10 mouse cellular contexts compared by ENCODE assay signal in genomic region chr13:85310968-85311367, GRCm38 (mm10). TPM values are rescaled to one million over a fixed set of nuclear protein-coding genes. Genes with fewer than 3 reads are reported as not detected.
A peak's percentile ranks its signal among the peaks of the same experiment; 100 is the strongest.
DNase-seq lines count a peak whose midpoint lies in the region; ATAC-seq and TF ChIP-seq lines count a peak whose summit lies in the region.
"Had no signal": no experiment of that assay in that cellular context is flagged by ENCODE, and none has a peak within 500 bp of the region (broad histone marks: within the 10 kb centered on the region; RNA-seq: fewer than 3 reads in every experiment).

No protein-coding gene starts in this region.

- H3K27me3 ChIP-seq in forebrain, embryonic 16.5 days (replicated peaks; ENCODE audit: control insufficient read depth, insufficient read depth, low read length) = no peaks in the 10 kb centered on the region
- H3K27me3 ChIP-seq in limb, embryonic 14.5 days (ENCODE audit: control insufficient read depth, insufficient read depth, low read length) = no peaks in the 10 kb centered on the region
- H3K27me3 ChIP-seq: limb, embryonic 15.5 days; megakaryocyte, embryonic 14.5 days had no signal

- no peak overlapping the region for H3K4me2 ChIP-seq in forebrain, embryonic 16.5 days (ENCODE audit: low read length)
- no peak overlapping the region for H3K4me2 ChIP-seq in limb, embryonic 14.5 days (replicated peaks; ENCODE audit: low read depth, low read length, severe bottlenecking)
- H3K4me2 ChIP-seq: limb, embryonic 15.5 days had no signal

- ATAC-seq in forebrain, embryonic 16.5 days = peak; percentile 96
- peak; percentile 90 for ATAC-seq in limb, embryonic 14.5 days (ENCODE audit: low FRiP score, low read depth)
- ATAC-seq in megakaryocyte-erythroid progenitor cell, adult 5-6 weeks (replicated peaks; ENCODE audit: low FRiP score, low TSS enrichment, poor library complexity, severe bottlenecking) = no peak

- 20% methylated on average over 5 of the region's 5 CpGs for WGBS in forebrain, embryonic 16.5 days
- 10% methylated on average over 5 of the region's 5 CpGs for WGBS in limb, embryonic 14.5 days

- no peak overlapping the region for H3K4me3 ChIP-seq in forebrain, embryonic 16.5 days (replicated peaks; ENCODE audit: low read length)
- no peak overlapping the region for H3K4me3 ChIP-seq in limb, embryonic 14.5 days (replicated peaks; ENCODE audit: low read length)
- H3K4me3 ChIP-seq: limb, embryonic 15.5 days; megakaryocyte, embryonic 14.5 days had no signal

- peak overlapping the region; percentile 28; the same call in 1 of the 2 replicates for H3K27ac ChIP-seq in forebrain, embryonic 16.5 days (ENCODE audit: low read length)
- H3K27ac ChIP-seq in limb, embryonic 14.5 days (replicated peaks; ENCODE audit: low read depth, low read length) = no peak overlapping the region
- H3K27ac ChIP-seq: limb, embryonic 15.5 days had no signal

- no peak overlapping the region for H3K9ac ChIP-seq in forebrain, embryonic 16.5 days (replicated peaks; ENCODE audit: low read depth, low read length)
- H3K9ac ChIP-seq in limb, embryonic 14.5 days (ENCODE audit: low read depth, low read length, severe bottlenecking) = no peak overlapping the region
- H3K9ac ChIP-seq: limb, embryonic 15.5 days had no signal

- no peaks in the 10 kb centered on the region for H3K9me3 ChIP-seq in forebrain, embryonic 16.5 days (ENCODE audit: control insufficient read depth, low read length)
- H3K9me3 ChIP-seq in limb, embryonic 14.5 days (ENCODE audit: control insufficient read depth, low read length) = no peaks in the 10 kb centered on the region
- H3K9me3 ChIP-seq: limb, embryonic 15.5 days; megakaryocyte, embryonic 14.5 days had no signal

- no peaks in the 10 kb centered on the region for H3K36me3 ChIP-seq in forebrain, embryonic 16.5 days (ENCODE audit: control insufficient read depth, insufficient read depth)
- H3K36me3 ChIP-seq in limb, embryonic 14.5 days (ENCODE audit: control insufficient read depth, insufficient read depth, low read length) = no peaks in the 10 kb centered on the region
- H3K36me3 ChIP-seq: limb, embryonic 15.5 days had no signal

- DNase-seq in layer of hippocampus, adult 18-20 months (ENCODE audit: low spot score in 2 of 2) = peak; percentile 44 to 70
- no peak for DNase-seq in layer of hippocampus, postnatal 25 days (ENCODE audit: extremely low spot score in 1 of 2, low spot score in 1 of 2)
- peak; percentile 45 to 51 for DNase-seq in cerebellum, adult 18-20 months
- peak; percentile 93 for DNase-seq in limb, embryonic 14.5 days (ENCODE audit: low spot score)
- no peak for DNase-seq in kidney, adult 18-20 months
- no peak for DNase-seq in kidney, postnatal 25 days

- no peak for TF ChIP-seq POLR2A in limb, embryonic 14.5 days (IDR thresholded peaks at IDR 0.05; ENCODE audit: borderline replicate concordance, extremely low read depth, insufficient read depth, insufficient read length)

- H3K4me1 ChIP-seq in forebrain, embryonic 16.5 days (replicated peaks; ENCODE audit: control insufficient read depth, insufficient read depth, low read length) = no peaks in the 10 kb centered on the region; the same call in 1 of the 2 replicates
- H3K4me1 ChIP-seq in limb, embryonic 14.5 days (ENCODE audit: control insufficient read depth, insufficient read depth, low read length) = no peaks in the 10 kb centered on the region
- H3K4me1 ChIP-seq: limb, embryonic 15.5 days; megakaryocyte, embryonic 14.5 days had no signal

RNA-seq across cellular contexts. Expression of gene Rasa1, which starts 22.0 kb away (rescaled TPM):
- total RNA-seq in layer of hippocampus, adult 18-20 months (2021) = 10 to 100 TPM; 66.0 to 67.1 TPM
- total RNA-seq in layer of hippocampus, postnatal 25 days (2021) = 10 to 100 TPM; 60.2 to 79.1 TPM
- polyA plus RNA-seq in forebrain, embryonic 16.5 days (2015; fragmentation: Nextera tagmentation; extraction: Ambion mirVana) = 68.1 and 70.3 TPM in 2 replicates
- polyA plus RNA-seq in limb, embryonic 14.5 days (2012; rRNA removed) = 44.5 and 52.8 TPM in 2 replicates
- 63.6 and 64.7 TPM in 2 replicates for polyA plus RNA-seq in limb, embryonic 14.5 days (2014; fragmentation: Nextera tagmentation; extraction: Ambion mirVana)
- total RNA-seq in megakaryocyte-erythroid progenitor cell, adult 5-6 weeks (2014; fragmentation: Nextera tagmentation) = 49.3 and 88.5 TPM in 2 replicates
- total RNA-seq in megakaryocyte-erythroid progenitor cell, adult 5-6 weeks (2017) = 70.5 and 98.9 TPM in 2 replicates

Comparison
In these comparisons a context has a peak if more than half of its experiments do, and no peak if none do; other contexts are left out.
1. DNase-seq: peak in layer of hippocampus, adult 18-20 months (2 of 2), cerebellum, adult 18-20 months (2 of 2) and limb, embryonic 14.5 days (single experiment); none in layer of hippocampus, postnatal 25 days (0 of 2), kidney, adult 18-20 months (single experiment) and kidney, postnatal 25 days (0 of 2).